Mouse (Mus musculus) bone marrow macrophage, adult 2 months (primary cell): ENCODE results near the gene Acsf2. TPM values are rescaled to one million over a fixed set of nuclear protein-coding genes. Genes with fewer than 3 reads are reported as not detected.

Experiments used
- H3K27ac ChIP-seq: 2 replicates; pipeline ENCODE4 v1.5.1; 2012; ENCODE audit warnings: low read depth, low read length; ENCODE audit not compliant: insufficient read depth
- H3K4me1 ChIP-seq: 2 replicates; pipeline ENCODE4 v1.6.1; 2012; ENCODE audit warnings: low read length; ENCODE audit not compliant: control insufficient read depth, insufficient read depth
- H3K4me3 ChIP-seq: 2 replicates; pipeline ENCODE4 v1.5.1; 2012; ENCODE audit warnings: mild to moderate bottlenecking, low read length, moderate library complexity; ENCODE audit not compliant: insufficient read depth
- CTCF ChIP-seq: IDR thresholded peaks from 2 replicates; pipeline ENCODE4 v1.5.1; 2012; ENCODE audit warnings: low read depth, mild to moderate bottlenecking, low read length, moderate library complexity
- POLR2A ChIP-seq: IDR thresholded peaks from 2 replicates; pipeline ENCODE4 v1.6.1; 2012; ENCODE audit warnings: mild to moderate bottlenecking, low read depth, low read length, borderline replicate concordance
- polyA plus RNA-seq: library from polyadenylated mRNA; stranded (reverse); fragments of >200 nt; gene quantifications from 2 replicates; pipeline ENCODE4 v1.2.4, GENCODE M21; 2012; ENCODE audit not compliant: missing spikeins, insufficient read depth, insufficient read length

Acsf2 gene
- polyA plus RNA-seq, 1 experiment: 9.5 TPM

GRCm38 (mm10) chr11:94571850-94572249 is 29.8 kb downstream of the Acsf2 start:
- Histone ChIP-seq H3K27ac (no peak overlapping the region), H3K4me3 (no peak overlapping the region)
- TF ChIP-seq POLR2A (no peak), CTCF (no peak)

GRCm38 (mm10) chr11:94570612-94571011 is 31.1 kb downstream of the Acsf2 start:
- TF ChIP-seq CTCF (no peak), POLR2A (no peak)
- 0 out of 2 replicates have a peak, but pooled peaks cover 2% of the 10 kb centered on the region for H3K4me1 ChIP-seq
- no peak overlapping the region for H3K4me3 ChIP-seq
- H3K27ac ChIP-seq: no peak overlapping the region

More at GRCm38 (mm10) chr11:94571850-94572249, 29.8 kb downstream of the Acsf2 start:
- 0 out of 2 replicates have a peak, but pooled peaks cover 2% of the 10 kb centered on the region for H3K4me1 ChIP-seq

DNA sequence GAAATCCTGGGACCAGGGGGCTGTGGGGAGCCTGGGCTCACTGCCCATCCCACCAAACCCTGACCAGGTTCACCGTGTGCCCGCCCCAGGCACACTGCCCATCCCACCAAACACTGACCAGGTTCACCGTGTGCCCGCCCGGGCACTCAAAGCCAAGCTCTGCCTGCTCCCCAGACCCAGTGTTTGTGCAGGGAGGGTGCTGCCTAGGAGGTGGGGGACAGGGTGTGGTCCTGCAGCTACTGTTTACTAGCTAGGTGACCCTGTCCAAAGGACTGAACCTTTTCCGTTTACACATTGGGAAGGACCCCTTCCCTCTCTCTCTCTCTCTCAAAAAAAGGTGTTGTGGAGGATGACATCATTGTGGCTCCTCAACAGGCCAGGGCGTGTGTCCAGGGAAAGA is 34.3 kb downstream of the Acsf2 start:
- Histone ChIP-seq H3K4me1 (peaks cover 8% of the 10 kb centered on the region), H3K27ac (no peak overlapping the region), H3K4me3 (no peak overlapping the region)
- TF ChIP-seq CTCF (no peak), POLR2A (no peak)

DNA sequence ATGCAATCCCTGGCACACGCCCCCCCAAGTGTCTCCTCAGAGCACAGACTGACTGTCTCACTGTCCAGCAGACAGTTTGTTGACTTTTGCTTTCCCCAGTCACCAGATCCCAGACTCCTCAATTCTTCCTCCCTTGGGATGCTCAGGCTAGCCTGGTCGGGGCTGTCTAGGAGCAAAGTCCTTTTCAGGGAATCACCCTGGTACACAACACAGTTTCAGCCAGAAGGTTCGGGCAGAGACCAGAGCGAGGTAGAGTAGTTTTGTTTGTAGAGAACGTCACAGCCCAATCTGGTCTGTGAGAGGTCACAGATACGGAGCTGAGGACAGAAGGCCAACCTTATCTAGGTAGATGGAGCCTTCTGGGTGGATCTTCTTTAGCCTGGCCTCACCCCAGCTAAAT is 35.1 kb downstream of the Acsf2 start:
- TF ChIP-seq CTCF: no peak
- peaks cover 8% of the 10 kb centered on the region for H3K4me1 ChIP-seq
- H3K4me3 ChIP-seq: no peak overlapping the region
- H3K27ac ChIP-seq: no peak overlapping the region

GRCm38 (mm10) chr11:94565151-94565479 is 36.6 kb downstream of the Acsf2 start:
- H3K4me3 ChIP-seq: no peak overlapping the region
- TF ChIP-seq CTCF (no peak), POLR2A (no peak)
- no peak overlapping the region for H3K27ac ChIP-seq
- peaks cover 8% of the 10 kb centered on the region for H3K4me1 ChIP-seq

- Histone ChIP-seq H3K4me1 (peaks cover 8% of the 10 kb centered on the region), H3K27ac (no peak within 1 kb of the TSS), H3K4me3 (peak within 1 kb of the TSS; percentile 15)
- TF ChIP-seq CTCF (no peak), POLR2A (no peak)
Observed at GRCm38 (mm10) chr11:94564437-94565150, 37.1 kb downstream of the Acsf2 start, which contains the start of gene Chad. TSS of gene Chad (plus strand) at chr11:94565047.

- H3K4me3 ChIP-seq: peak overlapping the region; percentile 15; the same call in 1 of the 2 replicates
- TF ChIP-seq POLR2A: no peak
- TF ChIP-seq CTCF: no peak
Observed at GRCm38 (mm10) chr11:94563821-94564220, 37.9 kb downstream of the Acsf2 start.

DNA sequence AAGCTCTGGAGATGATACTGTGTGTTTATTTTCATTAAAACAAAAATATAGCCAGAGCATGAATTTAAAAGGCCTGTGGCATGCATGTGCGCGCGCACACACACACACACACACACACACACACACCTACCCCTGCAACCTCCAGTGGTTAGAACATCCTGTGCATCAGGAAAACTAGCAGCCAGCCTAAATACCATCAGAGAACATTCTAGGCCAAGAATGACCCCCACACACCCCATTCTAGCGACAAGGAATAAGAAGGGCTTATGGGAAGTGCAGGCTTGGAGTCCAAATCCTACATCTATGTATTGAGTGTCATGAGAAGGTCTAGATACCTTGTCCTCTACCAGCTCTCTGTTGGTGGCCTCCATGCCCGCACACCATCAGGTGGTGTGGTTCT is 38.3 kb downstream of the Acsf2 start:
- Histone ChIP-seq H3K27ac (no peak overlapping the region), H3K4me3 (no peak overlapping the region), H3K4me1 (peaks cover 8% of the 10 kb centered on the region)
- TF ChIP-seq CTCF (no peak), POLR2A (no peak)

More at GRCm38 (mm10) chr11:94563821-94564220, 37.9 kb downstream of the Acsf2 start:
- H3K27ac ChIP-seq: no peak overlapping the region
- H3K4me1 ChIP-seq: peaks cover 8% of the 10 kb centered on the region

GRCm38 (mm10) chr11:94558226-94558625 is 43.4 kb downstream of the Acsf2 start:
- Histone ChIP-seq H3K4me1 (no peaks in the 10 kb centered on the region), H3K4me3 (no peak overlapping the region), H3K27ac (no peak overlapping the region)
- TF ChIP-seq POLR2A: no peak
- no peak for TF ChIP-seq CTCF

- Histone ChIP-seq H3K4me3 (no peak overlapping the region), H3K4me1 (peaks cover 15% of the 10 kb centered on the region), H3K27ac (peak overlapping the region; percentile 59)
- TF ChIP-seq CTCF (no peak), POLR2A (no peak)
Observed at GRCm38 (mm10) chr11:94550442-94550744, 51.3 kb downstream of the Acsf2 start.
